Mouse (Mus musculus): ENCODE results near the gene Pde4b. TPM values are rescaled to one million over a fixed set of nuclear protein-coding genes. Genes with fewer than 3 reads are reported as not detected.
"Not testable (repeated sequence)": the region's sequence is repeated elsewhere in the genome, so short reads cannot be mapped to it uniquely, and the experiment has no call there.

Pde4b gene
- total RNA-seq, 2 experiments from 2014 or later: 20.5 to 23.0 TPM

DNA sequence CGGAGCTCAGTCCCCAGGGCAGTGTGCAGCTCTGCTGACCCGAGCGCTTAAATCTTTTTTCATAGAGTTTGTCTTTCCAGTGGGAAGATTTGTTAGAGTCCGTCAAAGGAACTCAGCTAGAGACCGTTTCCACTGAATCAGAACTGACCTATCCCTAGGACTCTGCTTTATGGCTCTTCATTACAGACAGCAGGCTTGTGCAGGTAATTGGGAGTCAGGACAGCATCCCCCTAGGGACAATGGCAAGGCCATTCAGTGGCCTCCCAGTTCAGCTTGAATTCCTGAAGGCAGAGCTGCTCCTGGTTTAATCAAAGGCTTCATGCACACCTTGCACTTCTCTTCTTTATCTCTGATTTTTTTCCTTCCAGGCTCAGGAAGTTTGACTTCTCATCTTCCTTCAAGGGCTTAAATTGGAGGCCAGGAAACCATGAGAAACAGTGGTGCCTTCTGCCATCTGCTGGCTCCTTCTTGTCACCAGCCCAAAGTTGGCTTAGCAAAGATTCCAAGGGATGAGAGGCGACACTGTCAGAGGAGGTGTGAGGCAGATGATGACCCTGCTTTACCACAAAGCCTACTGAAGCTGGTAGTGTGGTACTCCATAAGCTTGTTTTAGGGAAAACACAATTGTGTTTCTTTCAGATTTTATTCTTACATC, 393.6 kb downstream of the Pde4b start:
- DNase-seq: peak in 1 of 2 experiments; percentile 34

DNA sequence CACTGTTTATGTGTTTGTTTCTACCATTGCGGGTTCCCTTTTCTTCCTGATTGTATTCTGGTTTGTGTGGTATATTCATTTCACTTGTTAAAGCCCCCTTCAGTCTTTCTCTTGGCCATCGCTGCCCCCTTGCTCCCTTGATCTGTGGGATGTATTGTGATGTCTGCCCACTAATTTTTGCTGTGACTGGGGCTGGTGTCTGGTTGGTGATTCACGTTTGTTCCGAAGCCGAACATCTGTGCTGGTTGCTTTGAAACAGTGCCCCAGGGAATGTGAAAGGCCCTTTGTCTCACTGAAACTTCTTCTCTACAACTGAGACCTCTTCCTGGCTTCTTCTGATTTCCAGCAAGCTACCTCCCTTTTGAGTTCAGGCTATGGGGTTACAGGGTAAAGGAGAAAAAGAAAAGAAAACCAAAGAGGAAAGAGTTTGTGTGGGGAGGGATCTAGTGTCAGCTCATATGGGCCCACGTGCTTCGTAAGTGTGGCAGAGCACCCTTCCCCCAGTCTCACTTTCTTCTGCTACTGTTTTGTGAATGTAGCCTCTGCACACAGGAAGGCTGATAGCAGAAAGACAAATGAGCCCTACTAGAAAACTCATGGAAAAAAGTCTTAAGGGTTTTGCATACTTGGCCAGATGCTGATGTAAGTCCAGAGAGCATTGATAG, 396.1 kb downstream of the Pde4b start:
- DNase-seq: no peak

DNA sequence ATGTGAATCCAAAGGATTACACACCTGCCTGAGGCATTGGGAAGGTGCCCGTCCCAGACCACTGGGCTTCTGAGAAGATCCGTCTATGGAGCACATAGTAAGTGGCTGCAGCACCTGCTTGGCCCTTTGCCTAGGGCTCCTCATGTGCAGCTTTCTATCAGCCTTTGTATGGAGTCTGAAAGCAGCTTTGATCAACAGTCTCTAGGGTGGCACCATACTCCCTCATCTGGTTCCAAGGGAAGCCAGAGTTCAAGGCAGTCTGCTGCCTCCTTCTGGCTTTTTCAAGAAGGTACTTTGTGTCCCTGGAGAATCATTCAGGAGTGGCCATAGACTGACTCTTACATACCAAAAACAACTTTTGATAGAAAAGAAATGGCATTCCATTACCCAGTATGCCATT, 397.4 kb downstream of the Pde4b start:
- no peak for DNase-seq

DNA sequence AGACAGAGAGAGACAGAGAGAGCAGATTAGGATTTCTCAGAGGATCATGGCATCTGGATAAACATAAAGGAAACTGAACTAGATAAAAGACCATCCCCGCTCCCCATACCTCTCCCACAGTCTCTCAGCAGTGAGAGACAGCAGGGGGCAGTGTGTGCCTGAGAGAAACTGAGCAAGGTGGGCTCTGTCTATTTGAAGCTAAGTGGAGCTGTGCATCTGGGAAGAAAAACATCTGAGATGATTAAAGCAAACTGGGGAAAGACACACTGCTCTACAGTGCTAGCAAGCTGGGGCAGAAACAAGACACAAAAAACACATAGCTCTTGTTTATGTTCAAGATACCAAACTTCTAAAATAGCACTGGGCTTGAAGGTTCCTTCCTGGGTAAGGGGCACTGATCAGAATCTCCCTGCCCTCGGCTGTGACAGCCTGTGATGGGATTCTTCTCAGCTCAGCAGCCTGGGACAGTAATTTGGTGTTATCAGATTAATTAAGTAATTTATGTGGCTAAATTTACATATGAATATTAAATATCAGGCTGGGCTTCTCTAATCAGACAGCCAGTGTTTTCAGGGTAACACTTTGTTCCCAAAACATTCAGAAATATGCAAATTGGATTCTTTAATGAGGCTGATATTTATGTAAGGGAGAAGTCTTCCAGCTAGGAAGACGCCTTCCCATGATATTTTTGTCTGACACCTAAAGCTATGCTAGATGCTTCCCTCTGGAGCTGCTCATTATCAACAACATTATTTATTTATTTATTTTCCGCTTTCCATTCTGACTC, 399.0 kb downstream of the Pde4b start:
- no peak for DNase-seq

GRCm38 (mm10) chr4:102486921-102487240, 399.5 kb downstream of the Pde4b start:
- DNase-seq: peak in 1 of 2 experiments; percentile 50

DNA sequence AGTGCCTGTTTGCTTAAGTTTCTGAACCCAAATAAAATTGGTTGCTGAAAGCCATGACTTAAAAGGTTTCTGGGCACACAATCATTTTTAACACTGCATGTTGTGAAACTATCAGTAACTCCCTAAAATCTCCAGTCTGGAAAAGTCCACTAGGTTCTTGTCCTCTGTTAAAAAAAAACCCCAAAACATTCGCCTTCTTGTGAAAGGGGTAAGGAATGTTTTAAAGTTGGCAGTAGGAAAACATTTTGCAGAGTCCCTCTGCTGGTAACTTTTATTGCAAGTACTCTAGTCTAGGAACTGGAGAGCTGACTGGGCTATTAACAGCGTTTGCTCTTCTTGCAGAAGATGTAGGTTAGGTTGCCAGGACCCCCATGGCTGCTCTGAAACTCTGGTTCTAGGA, 400.7 kb downstream of the Pde4b start:
- no peak for DNase-seq

GRCm38 (mm10) chr4:102491468-102492123, 404.3 kb downstream of the Pde4b start:
- DNase-seq: no peak

DNA sequence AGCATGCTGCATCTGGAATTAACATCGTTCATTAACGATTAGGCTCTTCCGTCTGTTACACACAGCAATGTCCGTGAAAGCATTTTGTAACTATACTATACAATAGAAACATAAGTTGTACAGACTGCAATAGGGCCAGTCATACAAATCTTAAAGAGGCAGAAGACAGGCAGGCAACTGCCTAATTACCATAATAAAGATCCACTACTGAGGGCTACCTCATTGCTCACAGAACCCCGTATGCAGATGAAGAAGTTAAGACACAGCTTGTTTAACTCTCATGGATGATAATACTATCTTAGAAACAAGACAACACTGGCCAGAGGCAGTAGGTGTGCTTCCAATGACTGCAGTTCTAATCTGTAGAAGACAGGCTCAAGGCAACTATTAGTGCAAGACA, 405.6 kb downstream of the Pde4b start:
- DNase-seq: no peak

GRCm38 (mm10) chr4:102493342-102494128, 406.2 kb downstream of the Pde4b start:
- peak; percentile 57 to 67 for DNase-seq

- not testable (repeated sequence) for DNase-seq
Observed at GRCm38 (mm10) chr4:102494203-102494602, 406.9 kb downstream of the Pde4b start.

DNA sequence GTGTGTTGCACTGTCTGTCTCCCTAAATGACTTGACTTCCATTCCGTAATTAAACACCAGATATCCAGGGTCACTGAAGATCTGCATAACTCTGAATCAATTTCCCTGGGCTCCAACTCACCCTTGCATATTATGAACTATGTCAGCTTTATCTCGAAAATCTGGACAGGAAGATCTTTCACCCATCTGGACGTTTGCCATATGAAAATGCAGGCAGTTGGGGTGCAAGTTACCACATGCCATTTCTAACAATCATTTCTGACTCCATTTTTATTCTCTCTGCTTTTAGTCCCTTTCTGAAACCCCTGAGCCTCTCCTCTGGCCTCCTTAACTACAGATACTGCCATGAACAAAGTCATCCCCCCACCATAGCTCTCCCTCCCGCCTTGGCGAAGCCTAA, 407.7 kb downstream of the Pde4b start:
- DNase-seq: no peak

DNA sequence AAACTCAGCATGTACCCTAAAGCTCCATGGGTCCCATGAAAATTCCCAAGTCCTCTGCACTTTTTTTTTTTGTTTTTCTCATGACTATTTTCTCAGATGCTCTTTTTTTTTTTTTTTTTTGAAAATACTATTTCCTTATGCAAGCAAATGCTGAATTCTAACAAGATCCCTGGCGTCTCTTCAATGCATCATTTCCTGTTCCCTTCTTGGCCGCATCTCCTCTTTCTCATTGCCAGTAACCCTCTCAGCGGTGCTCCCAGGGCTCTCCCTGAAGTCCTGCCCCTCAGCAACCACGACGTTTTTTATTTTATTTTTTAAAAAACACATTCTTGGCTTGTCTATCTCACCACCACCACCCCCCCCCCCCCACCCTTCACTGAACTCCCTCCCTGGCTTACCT, 408.1 kb downstream of the Pde4b start:
- DNase-seq: peak; percentile 75 to 82

DNA sequence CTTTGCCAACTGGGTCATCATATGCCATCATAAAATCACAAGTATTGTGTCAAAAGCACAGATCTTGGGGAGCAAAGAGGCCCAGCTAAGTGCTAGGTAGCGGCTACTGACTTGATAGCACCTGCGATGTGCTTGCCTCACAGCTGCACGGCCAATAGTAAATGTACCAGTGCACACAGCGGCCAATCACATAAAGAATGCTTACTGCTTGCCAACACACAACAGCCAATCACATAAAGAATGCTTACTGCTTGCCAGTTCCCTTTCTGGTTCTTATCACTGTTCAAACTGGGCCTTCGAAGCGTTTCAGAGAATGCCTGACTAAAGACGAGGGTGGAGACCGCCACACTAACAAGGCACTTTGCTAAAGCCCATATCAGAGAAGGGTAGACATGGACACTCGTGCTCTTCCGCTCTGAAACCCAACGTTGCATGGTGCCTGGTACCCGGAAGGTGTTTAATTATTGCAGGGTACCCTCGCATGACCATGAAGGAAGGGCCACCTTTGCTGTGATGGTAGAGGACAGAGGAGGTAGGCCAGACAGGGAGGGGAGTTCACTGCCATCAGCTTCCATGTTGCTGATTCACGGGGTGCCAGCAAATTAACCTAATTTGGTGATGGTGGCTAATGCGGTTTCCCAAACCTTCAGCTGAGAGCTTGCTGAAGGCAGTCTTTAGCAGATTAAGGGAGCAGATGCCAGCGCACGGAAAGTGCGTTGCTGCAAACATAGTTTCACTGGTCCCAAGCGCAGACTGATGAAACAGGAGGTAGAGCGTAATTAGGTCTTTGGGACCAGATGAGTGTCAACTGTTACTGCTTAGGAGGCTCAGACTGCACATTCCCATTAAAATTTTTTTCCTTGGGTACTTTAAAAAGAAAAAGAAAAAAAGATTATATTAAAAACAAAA, 409.2 kb downstream of the Pde4b start:
- peak in 1 of 2 experiments; percentile 53 for DNase-seq

GRCm38 (mm10) chr4:102497221-102497620, 409.9 kb downstream of the Pde4b start:
- DNase-seq: no peak

DNA sequence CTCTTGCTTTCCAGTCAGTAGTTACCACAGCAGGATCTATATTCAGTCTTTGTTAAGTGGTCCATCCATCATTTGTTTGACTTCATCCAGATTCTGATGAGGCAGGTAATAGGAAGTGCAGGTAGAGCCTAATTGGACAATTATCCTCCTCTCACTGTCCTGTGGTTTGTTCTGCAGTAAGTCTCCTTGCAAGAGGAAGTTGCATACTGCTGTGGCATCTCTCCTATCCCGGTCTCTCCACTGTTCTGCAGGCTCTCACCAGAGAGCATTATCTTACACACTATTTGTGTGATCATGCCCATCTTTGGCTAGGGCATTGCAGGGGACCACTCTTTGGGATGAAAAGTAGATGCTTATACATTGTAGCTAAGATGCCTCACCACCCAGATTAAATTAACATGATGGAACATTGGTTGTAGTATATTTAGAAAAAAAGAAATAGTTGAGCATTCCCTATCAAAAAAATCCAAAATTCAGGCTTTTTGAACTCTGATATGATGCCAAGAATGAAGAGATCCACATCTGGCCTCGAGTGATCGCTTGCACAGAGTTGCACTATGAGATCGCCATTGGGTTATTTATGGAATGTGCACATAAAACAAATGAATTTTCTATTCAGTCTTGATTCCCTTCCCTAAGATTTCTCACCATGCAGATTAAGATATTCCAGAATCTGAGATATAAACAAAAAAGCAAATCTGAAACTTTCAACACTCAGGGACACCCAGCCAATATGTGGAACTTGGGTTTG, 411.0 kb downstream of the Pde4b start:
- no peak for DNase-seq

- no peak for DNase-seq
Observed at GRCm38 (mm10) chr4:102498920-102499316, 411.6 kb downstream of the Pde4b start.

- peak; percentile 49 to 80 for DNase-seq
Observed at GRCm38 (mm10) chr4:102505714-102506113, 418.4 kb downstream of the Pde4b start.

DNA sequence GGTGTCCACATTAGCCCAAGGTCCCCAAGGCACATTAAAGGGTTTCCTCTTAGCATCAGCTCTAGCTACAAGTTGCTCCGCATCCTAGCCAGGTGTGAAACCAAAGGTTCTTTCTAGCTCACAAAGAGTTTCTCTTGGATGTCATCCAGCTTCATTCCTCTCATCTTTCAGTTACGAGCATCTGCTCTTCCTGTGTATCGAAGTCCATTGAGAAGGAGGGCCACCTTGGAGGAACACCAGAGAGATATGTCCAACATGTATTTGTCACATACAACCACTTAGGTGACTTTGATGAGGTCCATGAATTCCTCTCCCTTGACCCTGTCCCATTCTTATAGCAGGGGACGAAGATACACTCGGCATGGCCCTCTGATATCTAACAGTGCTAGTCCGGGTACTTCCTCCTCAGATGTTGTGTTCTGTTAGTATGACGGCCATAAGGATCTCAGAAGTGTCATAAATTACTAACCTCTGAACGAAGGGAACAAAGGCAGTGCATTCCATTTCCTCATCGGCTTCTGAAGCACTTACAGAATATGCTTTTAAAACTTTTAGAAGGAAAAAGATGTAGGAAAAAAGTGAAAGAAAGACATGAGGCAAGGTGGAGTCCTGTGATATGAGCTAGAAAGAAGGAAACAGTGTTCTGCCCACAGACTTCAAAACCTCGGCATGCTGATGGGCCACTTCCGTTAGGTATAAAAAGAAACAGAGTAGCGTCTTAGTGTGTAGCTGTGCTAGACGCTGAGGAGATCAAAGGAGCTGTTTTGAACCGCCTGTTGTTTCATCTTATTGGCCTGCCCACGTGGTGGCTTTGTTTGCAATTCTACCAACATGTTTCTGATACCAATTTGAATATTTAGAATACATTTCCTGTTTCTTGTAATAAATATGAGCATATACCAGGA, 419.3 kb downstream of the Pde4b start:
- DNase-seq: no peak

GRCm38 (mm10) chr4:102507344-102507743, 420.0 kb downstream of the Pde4b start:
- DNase-seq: no peak

Data from heart, adult 18-20 months (tissue).